Mouse (Mus musculus) lung, postnatal 0 days (tissue): ENCODE data around the gene Znrf1. TPM values are rescaled to one million over a fixed set of nuclear protein-coding genes. Genes with fewer than 3 reads are reported as not detected.

ENCODE experiments used
- ATAC-seq: fragments of 200-750 bp; cut with Nextera tagmentation; 2 replicates; pipeline ENCODE4 v1.8.0; 2017; ENCODE audit warnings: moderate library complexity
- DNase-seq: peaks from one replicate; pipeline ENCODE4 v3.0.0-alpha.2; 2016; ENCODE audit warnings: low spot score
- H3K27ac ChIP-seq: fragments of 300-500 bp; sonication (generic); 2 replicates; pipeline ENCODE4 v1.5.1; 2014; ENCODE audit warnings: antibody characterized with exemption, mild to moderate bottlenecking, low read length, mixed read lengths
- H3K27me3 ChIP-seq: fragments of 300-500 bp; sonication (generic); replicated peaks from 2 replicates; pipeline ENCODE4 v1.6.1; 2014; ENCODE audit warnings: low read length, mixed read lengths; ENCODE audit not compliant: insufficient read depth
- H3K36me3 ChIP-seq: fragments of 300-500 bp; sonication (generic); 2 replicates; pipeline ENCODE4 v1.6.1; 2014; ENCODE audit warnings: low read length, mixed read lengths; ENCODE audit not compliant: insufficient read depth
- H3K4me1 ChIP-seq: fragments of 300-500 bp; sonication (generic); 2 replicates; pipeline ENCODE4 v1.6.1; 2014; ENCODE audit warnings: antibody characterized with exemption, low read depth, low read length, mixed read lengths; ENCODE audit not compliant: insufficient read depth
- H3K4me2 ChIP-seq: fragments of 300-500 bp; sonication (generic); replicated peaks from 2 replicates; pipeline ENCODE4 v1.6.1; 2014; ENCODE audit warnings: low read depth, mild to moderate bottlenecking, low read length, moderate library complexity, mixed read lengths
- H3K4me3 ChIP-seq: fragments of 300-500 bp; sonication (generic); 2 replicates; pipeline ENCODE4 v1.5.1; 2014; ENCODE audit warnings: low read depth, low read length
- H3K9ac ChIP-seq: fragments of 300-500 bp; sonication (generic); replicated peaks from 2 replicates; pipeline ENCODE4 v1.6.1; 2014; ENCODE audit warnings: low read depth, mild to moderate bottlenecking
- H3K9me3 ChIP-seq: fragments of 300-500 bp; sonication (generic); 2 replicates; pipeline ENCODE4 v1.6.1; 2016; ENCODE audit warnings: low read length, mixed read lengths
- CTCF ChIP-seq: IDR thresholded peaks from 2 replicates; pipeline ENCODE4 v1.5.1; 2016; ENCODE audit warnings: antibody characterized with exemption, mild to moderate bottlenecking
- EP300 ChIP-seq: IDR thresholded peaks from 2 replicates; pipeline ENCODE4 v1.6.1; 2016; ENCODE audit warnings: antibody characterized with exemption, mild to moderate bottlenecking, control low read depth
- WGBS: fragments of 180-500 bp; shearing (Covaris S2); extraction: QIAGEN DNeasy Blood & Tissue Kit; methylation state at CpG from one replicate; pipeline ENCODE4 v1.1.7; 2014; 5-methylcytosine and 5-hydroxymethylcytosine counted together
- polyA plus RNA-seq: library from polyadenylated mRNA; unstranded; fragments of >200 nt; fragmentation: Nextera tagmentation; extraction: Ambion mirVana; gene quantifications from 2 replicates; pipeline ENCODE4 v1.2.1, GENCODE M21; 2015

Gene Znrf1
- polyA plus RNA-seq, 1 experiment from 2014 or later = 24.5 TPM

DNA sequence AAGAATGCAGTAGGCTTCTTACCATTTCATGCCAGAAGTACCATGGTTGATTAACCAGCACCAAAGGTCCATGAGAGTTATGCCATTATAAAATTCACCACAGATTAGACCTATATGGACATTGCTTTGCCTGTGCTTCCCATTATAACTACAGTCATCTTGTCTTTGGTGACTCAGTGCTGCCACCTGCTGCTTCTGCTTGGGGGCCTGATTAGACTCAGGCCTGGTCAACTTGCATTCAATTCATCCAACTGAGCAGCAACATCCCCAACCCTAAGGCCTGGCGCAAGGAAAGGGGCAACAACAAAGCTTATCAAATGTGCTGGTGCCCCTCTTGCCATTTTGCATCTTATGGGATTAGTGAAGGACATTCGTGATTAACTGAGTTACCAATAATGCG, 126.6 kb downstream of the Znrf1 start:
- Histone ChIP-seq H3K27ac (no peak overlapping the region), H3K36me3 (no peaks in the 10 kb centered on the region), H3K4me1 (0 out of 2 replicates have a peak, but pooled peaks cover 3% of the 10 kb centered on the region), H3K9me3 (no peaks in the 10 kb centered on the region), H3K4me3 (no peak overlapping the region), H3K27me3 (no peaks in the 10 kb centered on the region), H3K4me2 (no peak overlapping the region), H3K9ac (no peak overlapping the region)
- 86% methylated on average over 3 of the region's 3 CpGs for whole genome bisulfite sequencing
- DNase-seq (peak; percentile 67), ATAC-seq (peak; percentile 49; the same call in 1 of the 2 replicates)
- peak; percentile 94 for TF ChIP-seq CTCF
- no peak for TF ChIP-seq EP300

DNA sequence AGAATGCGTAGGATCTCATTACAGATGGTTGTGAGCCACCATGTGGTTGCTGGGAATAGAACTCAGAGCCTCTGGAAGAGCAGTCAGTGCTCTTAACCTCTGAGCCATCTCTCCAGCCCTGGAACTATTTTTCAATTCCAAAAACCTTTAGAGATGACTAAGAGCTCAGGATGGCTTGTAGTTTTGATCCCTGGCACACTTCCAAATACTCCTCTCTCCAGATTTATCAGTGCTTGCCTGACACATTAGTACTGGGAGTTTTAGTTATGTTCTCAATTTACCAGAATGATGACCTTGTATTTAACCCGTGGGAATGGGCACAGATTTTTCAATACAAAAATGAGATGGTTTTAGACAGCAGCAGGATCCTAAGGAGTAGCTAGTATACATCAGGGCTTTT, 130.9 kb downstream of the Znrf1 start:
- 77% methylated on average over 2 of the region's 2 CpGs for WGBS

More for the DNA sequence above, 130.9 kb downstream of the Znrf1 start:
- H3K36me3 ChIP-seq = no peaks in the 10 kb centered on the region; the same call in 1 of the 2 replicates
- no peak for TF ChIP-seq EP300
- TF ChIP-seq CTCF = no peak
- no peak overlapping the region for H3K4me2 ChIP-seq
- DNase-seq (no peak), ATAC-seq (no peak)
- no peak overlapping the region for H3K27ac ChIP-seq
- H3K27me3 ChIP-seq = no peaks in the 10 kb centered on the region
- H3K4me1 ChIP-seq = no peaks in the 10 kb centered on the region
- no peaks in the 10 kb centered on the region for H3K9me3 ChIP-seq
- no peak overlapping the region for H3K9ac ChIP-seq
- no peak overlapping the region for H3K4me3 ChIP-seq

Other genes with a start within 250 kb of the Znrf1 start
- 10.5 and 13.4 TPM in 2 replicates for gene Rfwd3, start 235.9 kb upstream of the Znrf1 start, polyA plus RNA-seq
- 5.2 and 5.5 TPM in 2 replicates for gene Mlkl, start 197.9 kb upstream of the Znrf1 start, polyA plus RNA-seq
- 0.05 and 0.12 TPM in 2 replicates for gene Fa2h, start 142.3 kb upstream of the Znrf1 start, polyA plus RNA-seq
- gene Wdr59, start 14.0 kb upstream of the Znrf1 start, polyA plus RNA-seq = 2.3 and 2.9 TPM in 2 replicates
- 1.6 and 1.7 TPM in 2 replicates for gene Ldhd, start 94.3 kb downstream of the Znrf1 start, polyA plus RNA-seq
- gene Zfp1, start 107.3 kb downstream of the Znrf1 start, polyA plus RNA-seq = 11.1 and 11.5 TPM in 2 replicates
- gene Ctrb1, start 154.9 kb downstream of the Znrf1 start, polyA plus RNA-seq = not detected in 2 replicates
- gene Bcar1, start 207.7 kb downstream of the Znrf1 start, polyA plus RNA-seq = 29.3 and 34.2 TPM in 2 replicates